Mouse (Mus musculus): Measurements from ENCODE around the gene Gap43.

- no peak for TF ChIP-seq MAX (IDR thresholded peaks at IDR 0.05; ENCODE audit: low read depth)
- no peak for TF ChIP-seq POLR2A (IDR thresholded peaks at IDR 0.05; ENCODE audit: insufficient read length, low read depth)
- TF ChIP-seq CEBPB (IDR thresholded peaks at IDR 0.05; ENCODE audit: insufficient read depth, poor library complexity, severe bottlenecking): peak; percentile 96
- no peak for TF ChIP-seq MYOD1 (IDR thresholded peaks at IDR 0.05; ENCODE audit: control insufficient read depth in 1 of 3, insufficient read length in 2 of 3, low read depth in 2 of 3)
- no peak for TF ChIP-seq TCF3 (IDR thresholded peaks at IDR 0.05; ENCODE audit: insufficient read length, low read depth)
- no peak for TF ChIP-seq MYOG (IDR thresholded peaks at IDR 0.05; ENCODE audit: control insufficient read depth in 1 of 3, insufficient read depth in 1 of 3, insufficient read length in 2 of 3, low read depth in 2 of 3)
- no peak for TF ChIP-seq TCF12 (IDR thresholded peaks at IDR 0.05; ENCODE audit: insufficient read depth, poor library complexity, severe bottlenecking)
- TF ChIP-seq E2F4 (IDR thresholded peaks at IDR 0.05; ENCODE audit: insufficient read depth): no peak
Observed at GRCm38 (mm10) chr16:42380641-42381040, 40.2 kb upstream of the Gap43 start.
